Mouse (Mus musculus) neural tube, embryonic 11.5 days (tissue): Measurements from ENCODE around the gene Rbms3. TPM values are rescaled to one million over a fixed set of nuclear protein-coding genes. Genes with fewer than 3 reads are reported as not detected.

Experiments used
- ATAC-seq: fragments of 200-750 bp; cut with Nextera tagmentation; 2 replicates; pipeline ENCODE4 v1.8.0; 2017; ENCODE audit warnings: moderate number of reproducible peaks, mild to moderate bottlenecking, moderate TSS enrichment, moderate library complexity; ENCODE audit not compliant: insufficient read depth, low FRiP score, low TSS enrichment
- DNase-seq: peaks from one replicate; pipeline ENCODE4 v3.0.0-alpha.2; 2015; ENCODE audit warnings: low spot score
- H3K27ac ChIP-seq: fragments of 300-500 bp; sonication (generic); 2 replicates; pipeline ENCODE4 v1.5.1; 2014; ENCODE audit warnings: low read depth, mild to moderate bottlenecking, low read length
- H3K27me3 ChIP-seq: fragments of 300-500 bp; sonication (generic); 2 replicates; pipeline ENCODE4 v1.6.1; 2014; ENCODE audit warnings: mild to moderate bottlenecking, low read length, mixed read lengths; ENCODE audit not compliant: control insufficient read depth, insufficient read depth
- H3K36me3 ChIP-seq: fragments of 300-500 bp; sonication (generic); 2 replicates; pipeline ENCODE4 v1.6.1; 2014; ENCODE audit warnings: mild to moderate bottlenecking, low read length, moderate library complexity, mixed read lengths; ENCODE audit not compliant: control insufficient read depth, insufficient read depth
- H3K4me1 ChIP-seq: fragments of 300-500 bp; sonication (generic); 2 replicates; pipeline ENCODE4 v1.6.1; 2014; ENCODE audit warnings: low read length, mixed read lengths; ENCODE audit not compliant: control insufficient read depth, insufficient read depth
- H3K4me2 ChIP-seq: fragments of 300-500 bp; sonication (generic); 2 replicates; pipeline ENCODE4 v1.6.1; 2014; ENCODE audit warnings: low read depth, mild to moderate bottlenecking, moderate library complexity
- H3K4me3 ChIP-seq: fragments of 300-500 bp; sonication (generic); 2 replicates; pipeline ENCODE4 v1.5.1; 2014; ENCODE audit warnings: low read depth, low read length
- H3K9ac ChIP-seq: fragments of 300-500 bp; sonication (generic); 2 replicates; pipeline ENCODE4 v1.6.1; 2014; ENCODE audit warnings: mild to moderate bottlenecking, low read length
- H3K9me3 ChIP-seq: fragments of 300-500 bp; sonication (generic); 2 replicates; pipeline ENCODE4 v1.6.1; 2016; ENCODE audit warnings: low read length; ENCODE audit not compliant: control insufficient read depth
- WGBS: fragments of 180-500 bp; shearing (Covaris S2); extraction: QIAGEN DNeasy Blood & Tissue Kit; methylation state at CpG from one replicate; pipeline ENCODE4 v1.1.7; 2014; 5-methylcytosine and 5-hydroxymethylcytosine counted together
- polyA plus RNA-seq: library from polyadenylated mRNA; unstranded; fragments of >200 nt; fragmentation: Nextera tagmentation; extraction: Ambion mirVana; gene quantifications from 2 replicates; pipeline ENCODE4 v1.2.1, GENCODE M21; 2014

Rbms3 gene
- polyA plus RNA-seq, 1 experiment from 2014 or later: 60.1 TPM

GRCm38 (mm10) chr9:117600781-117601180, 28.9 kb downstream of the Rbms3 start:
- H3K27me3 ChIP-seq: no peaks in the 10 kb centered on the region
- no peak overlapping the region for H3K4me3 ChIP-seq
- WGBS: 89% methylated on average over 5 of the region's 5 CpGs
- H3K9ac ChIP-seq: no peak overlapping the region
- no peaks in the 10 kb centered on the region for H3K36me3 ChIP-seq
- H3K9me3 ChIP-seq: no peaks in the 10 kb centered on the region
- DNase-seq (no peak), ATAC-seq (no peak)
- H3K4me1 ChIP-seq: no peaks in the 10 kb centered on the region
- no peak overlapping the region for H3K4me2 ChIP-seq
- no peak overlapping the region for H3K27ac ChIP-seq

DNA sequence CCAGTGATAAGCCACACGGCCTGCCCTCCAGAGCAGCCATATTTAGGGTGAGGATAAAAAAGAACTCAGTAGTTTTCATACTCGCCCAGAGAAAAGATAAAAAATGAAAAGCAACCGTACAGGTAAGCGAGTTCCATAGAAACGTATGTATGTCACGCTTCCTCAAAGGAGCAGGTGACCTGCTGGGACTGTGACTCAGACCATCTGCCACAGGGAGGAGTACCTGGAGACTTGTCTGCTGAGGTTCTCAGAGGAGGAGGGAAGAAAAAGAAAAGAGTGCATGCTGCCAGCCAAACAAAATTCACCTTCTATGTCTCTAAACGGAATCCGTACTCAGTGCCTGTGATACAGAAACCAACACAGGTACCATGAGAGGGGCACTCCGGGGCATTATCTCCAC, 30.4 kb downstream of the Rbms3 start:
- no peak overlapping the region for H3K9ac ChIP-seq
- WGBS: 94% methylated on average over 9 of the region's 9 CpGs
- H3K4me1 ChIP-seq: no peaks in the 10 kb centered on the region
- no peaks in the 10 kb centered on the region for H3K36me3 ChIP-seq
- H3K4me3 ChIP-seq: no peak overlapping the region
- H3K27me3 ChIP-seq: no peaks in the 10 kb centered on the region
- ATAC-seq (no peak), DNase-seq (no peak)
- H3K27ac ChIP-seq: no peak overlapping the region
- H3K9me3 ChIP-seq: no peaks in the 10 kb centered on the region
- no peak overlapping the region for H3K4me2 ChIP-seq

DNA sequence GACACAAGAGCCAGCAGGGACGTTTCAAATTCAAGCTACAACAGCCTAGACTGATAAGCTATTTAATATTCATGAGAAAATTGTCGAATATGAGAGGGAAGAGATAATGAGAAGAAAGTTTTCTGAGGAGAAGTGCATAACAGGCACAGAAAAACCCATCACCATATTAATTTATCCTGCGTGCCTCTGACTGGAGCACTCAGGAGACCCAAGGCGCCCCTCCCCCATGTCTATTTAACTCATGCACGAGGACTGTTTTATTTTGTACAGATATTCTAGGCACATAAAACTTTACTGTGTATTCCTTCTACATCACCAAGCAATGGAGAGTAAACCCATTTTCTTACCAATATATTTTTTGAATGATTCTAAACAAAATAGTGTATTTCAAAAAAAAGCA, 33.6 kb downstream of the Rbms3 start:
- no peak overlapping the region for H3K4me3 ChIP-seq
- H3K27me3 ChIP-seq: no peaks in the 10 kb centered on the region
- no peak for DNase-seq
- no peak overlapping the region for H3K27ac ChIP-seq
- 64% methylated on average over 5 of the region's 5 CpGs for WGBS
- H3K9ac ChIP-seq: no peak overlapping the region
- ATAC-seq: no peak
- H3K4me2 ChIP-seq: no peak overlapping the region
- H3K36me3 ChIP-seq: no peaks in the 10 kb centered on the region
- no peaks in the 10 kb centered on the region for H3K9me3 ChIP-seq
- H3K4me1 ChIP-seq: no peaks in the 10 kb centered on the region

- no peak for DNase-seq
- Histone ChIP-seq H3K4me1 (no peaks in the 10 kb centered on the region), H3K9ac (no peak overlapping the region), H3K27me3 (no peaks in the 10 kb centered on the region), H3K36me3 (no peaks in the 10 kb centered on the region), H3K9me3 (no peaks in the 10 kb centered on the region), H3K4me2 (no peak overlapping the region), H3K27ac (no peak overlapping the region), H3K4me3 (no peak overlapping the region)
- 86% methylated on average over 6 of the region's 6 CpGs for WGBS
- no peak for ATAC-seq
These were observed 44.4 kb downstream of the Rbms3 start for GRCm38 (mm10) chr9:117585345-117585744.

DNA sequence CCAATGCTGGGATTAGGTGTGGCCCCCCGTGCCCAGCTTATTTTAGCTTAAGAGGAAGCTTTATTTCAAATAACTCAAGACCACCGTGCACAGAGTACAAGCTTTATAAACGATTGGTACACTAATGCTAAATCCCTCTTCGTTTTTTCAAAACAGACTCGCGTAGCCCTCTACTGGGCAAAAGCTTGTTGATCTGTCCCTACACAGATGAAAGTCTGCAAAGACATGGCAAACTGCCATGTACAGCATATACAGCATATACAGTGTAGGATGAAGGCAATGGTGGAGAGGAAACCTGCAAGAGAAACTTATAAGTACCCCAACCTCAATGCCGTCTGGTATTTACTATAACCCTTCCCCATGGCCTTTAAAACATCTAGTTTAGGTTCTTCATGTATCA, 46.1 kb downstream of the Rbms3 start:
- DNase-seq (no peak), ATAC-seq (no peak)
- no peaks in the 10 kb centered on the region for H3K36me3 ChIP-seq
- no peak overlapping the region for H3K4me3 ChIP-seq
- no peaks in the 10 kb centered on the region for H3K4me1 ChIP-seq
- H3K27me3 ChIP-seq: no peaks in the 10 kb centered on the region
- H3K27ac ChIP-seq: no peak overlapping the region
- no peaks in the 10 kb centered on the region for H3K9me3 ChIP-seq
- WGBS: 82% methylated on average over 7 of the region's 7 CpGs
- no peak overlapping the region for H3K9ac ChIP-seq
- H3K4me2 ChIP-seq: no peak overlapping the region

GRCm38 (mm10) chr9:117582591-117582990, 47.1 kb downstream of the Rbms3 start:
- no peak for DNase-seq
- H3K4me3 ChIP-seq: no peak overlapping the region

DNA sequence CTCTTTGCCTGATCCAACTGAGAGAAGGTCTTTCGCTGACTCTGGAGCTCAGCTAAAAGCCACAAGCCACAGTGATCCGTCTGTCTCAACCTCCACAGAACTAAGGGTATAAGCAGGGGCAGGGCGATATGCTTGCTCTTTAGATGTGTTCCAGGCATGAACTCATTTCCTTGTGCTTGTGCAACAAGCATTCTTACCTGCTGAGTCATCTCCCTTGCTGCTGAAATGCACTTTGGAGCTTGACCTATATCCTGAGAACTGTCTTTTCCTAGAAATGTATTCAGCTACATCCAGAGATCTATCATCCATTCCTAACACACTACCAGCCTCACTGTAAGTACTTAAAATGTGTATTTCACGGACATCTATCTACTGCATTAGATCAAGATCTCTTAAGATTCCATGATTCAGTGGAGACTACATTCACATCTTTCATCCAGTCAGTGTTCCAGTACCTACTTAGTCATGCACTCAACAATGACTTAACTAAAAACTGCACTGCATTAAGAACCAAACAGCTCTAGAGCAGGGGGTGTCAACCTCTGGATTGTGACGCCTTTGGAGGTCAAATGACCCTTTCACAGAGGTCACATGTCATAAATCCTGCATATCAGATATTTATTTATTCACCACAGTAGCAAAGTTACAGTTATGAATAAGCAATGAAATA, 58.4 kb downstream of the Rbms3 start:
- Histone ChIP-seq H3K9me3 (no peaks in the 10 kb centered on the region), H3K4me2 (no peak overlapping the region), H3K27ac (no peak overlapping the region), H3K9ac (no peak overlapping the region), H3K27me3 (no peaks in the 10 kb centered on the region), H3K36me3 (no peaks in the 10 kb centered on the region), H3K4me3 (no peak overlapping the region), H3K4me1 (no peaks in the 10 kb centered on the region)
- WGBS: 88% methylated on average over 5 of the region's 5 CpGs
- ATAC-seq (no peak), DNase-seq (no peak)

More at GRCm38 (mm10) chr9:117582591-117582990, 47.1 kb downstream of the Rbms3 start:
- Histone ChIP-seq H3K36me3 (no peaks in the 10 kb centered on the region), H3K4me2 (no peak overlapping the region), H3K27me3 (no peaks in the 10 kb centered on the region), H3K4me1 (no peaks in the 10 kb centered on the region), H3K9me3 (no peaks in the 10 kb centered on the region), H3K27ac (no peak overlapping the region), H3K9ac (no peak overlapping the region)
- no peak for ATAC-seq
- 78% methylated on average over 6 of the region's 6 CpGs for WGBS

DNA sequence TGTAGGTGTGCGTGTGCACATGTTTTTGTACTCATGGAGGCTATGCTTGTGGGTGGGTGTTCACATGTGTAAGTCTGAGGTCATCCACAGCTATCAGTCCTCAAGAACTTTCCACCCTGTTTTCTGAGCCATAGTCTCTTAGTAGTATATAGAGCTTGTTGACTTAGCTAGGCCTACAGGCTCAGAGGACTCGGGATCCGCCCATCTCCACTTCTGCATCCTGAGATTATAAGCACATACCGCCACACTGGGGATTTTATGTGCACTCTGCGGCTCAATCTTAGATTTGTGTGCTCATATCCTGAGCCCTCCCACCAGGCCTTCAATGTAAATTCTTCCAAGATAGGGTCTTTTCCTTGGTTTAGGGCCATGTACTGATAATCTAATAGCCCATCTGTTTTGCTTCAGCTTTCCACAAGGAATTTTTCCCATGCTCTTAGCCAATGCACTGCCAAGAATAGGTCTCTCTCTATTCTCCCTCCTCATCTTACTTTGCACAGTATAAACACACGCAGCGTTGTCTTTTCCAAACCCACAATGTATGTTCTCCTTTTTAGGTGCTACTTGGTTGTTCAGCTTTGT, 59.4 kb downstream of the Rbms3 start:
- no peak for DNase-seq
- Histone ChIP-seq H3K27ac (no peak overlapping the region), H3K27me3 (no peaks in the 10 kb centered on the region), H3K36me3 (no peaks in the 10 kb centered on the region), H3K4me2 (no peak overlapping the region), H3K4me3 (no peak overlapping the region), H3K9ac (no peak overlapping the region), H3K4me1 (no peaks in the 10 kb centered on the region), H3K9me3 (no peaks in the 10 kb centered on the region)
- WGBS: 89% methylated on average over 7 of the region's 7 CpGs
- ATAC-seq: no peak

GRCm38 (mm10) chr9:117566293-117566692, 63.4 kb downstream of the Rbms3 start:
- no peak overlapping the region for H3K27ac ChIP-seq
- H3K4me1 ChIP-seq: no peaks in the 10 kb centered on the region
- ATAC-seq (no peak), DNase-seq (no peak)
- H3K9ac ChIP-seq: no peak overlapping the region
- H3K36me3 ChIP-seq: no peaks in the 10 kb centered on the region
- H3K4me3 ChIP-seq: no peak overlapping the region
- H3K4me2 ChIP-seq: no peak overlapping the region
- 67% methylated on average over 10 of the region's 10 CpGs for WGBS
- no peaks in the 10 kb centered on the region for H3K9me3 ChIP-seq
- no peaks in the 10 kb centered on the region for H3K27me3 ChIP-seq
